Mouse (Mus musculus) bone marrow, adult 2 months (tissue): ENCODE data around the gene Prkca.

ENCODE experiments used
- CTCF ChIP-seq: fragments of 200-500 bp; IDR thresholded peaks from 2 replicates; pipeline ENCODE4 v1.5.1; 2011; ENCODE audit warnings: low read length, control low read depth; ENCODE audit not compliant: control insufficient read depth, insufficient read depth
- POLR2A ChIP-seq: fragments of 200-500 bp; IDR thresholded peaks from 2 replicates; pipeline ENCODE4 v1.6.1; 2011; ENCODE audit warnings: low read depth, mild to moderate bottlenecking, control low read depth, low read length, borderline replicate concordance; ENCODE audit not compliant: control insufficient read depth

GRCm38 (mm10) chr11:108384920-108385665 lies 41.4 kb upstream of the Prkca start:
- TF ChIP-seq POLR2A (no peak), CTCF (no peak)
